Mouse (Mus musculus) MEL (cell line): ENCODE data around the gene Kmt2d. TPM values are rescaled to one million over a fixed set of nuclear protein-coding genes. Genes with fewer than 3 reads are reported as not detected.

Source experiments
- DNase-seq: peaks from one replicate; pipeline ENCODE4 v3.0.0; 2011; ENCODE audit warnings: low read depth, low spot score
- H3K27ac ChIP-seq: 2 replicates; pipeline ENCODE4 v1.5.1; 2012; ENCODE audit warnings: low read depth, mild to moderate bottlenecking, control low read depth, low read length, moderate library complexity; ENCODE audit not compliant: control insufficient read depth
- H3K27me3 ChIP-seq, 2 experiments: fragments of 150-350 bp in 1 of 2; sonication (generic) in 1 of 2; 2 replicates each; pipeline ENCODE4 v1.6.1; 2012; ENCODE audit warnings: low read length in 2 of 2, mild to moderate bottlenecking in 2 of 2, improper control_type of control experiment in 1 of 2, moderate library complexity in 1 of 2; ENCODE audit not compliant: insufficient read depth in 2 of 2, control insufficient read depth in 1 of 2
- H3K36me3 ChIP-seq, 2 experiments: 2 replicates each; pipeline ENCODE4 v1.6.1; 2012 to 2014; ENCODE audit warnings: low read length in 2 of 2, improper control_type of control experiment in 1 of 2, inconsistent platforms in 1 of 2, mild to moderate bottlenecking in 1 of 2; ENCODE audit not compliant: insufficient read depth in 2 of 2, control insufficient read depth in 1 of 2
- H3K4me1 ChIP-seq, 2 experiments: fragments of 150-350 bp in 1 of 2; sonication (generic) in 1 of 2; 2 replicates each; pipeline ENCODE4 v1.6.1; 2012; ENCODE audit warnings: low read length in 2 of 2, improper control_type of control experiment in 1 of 2, mild to moderate bottlenecking in 1 of 2; ENCODE audit not compliant: insufficient read depth in 2 of 2, control insufficient read depth in 1 of 2
- H3K4me3 ChIP-seq, 2 experiments: fragments of 150-350 bp in 1 of 2; sonication (generic) in 1 of 2; 2 replicates each; pipeline ENCODE4 v1.5.1; 2012; ENCODE audit warnings: low read depth in 2 of 2, low read length in 2 of 2, mild to moderate bottlenecking in 2 of 2, moderate library complexity in 2 of 2, control low read depth in 1 of 2, improper control_type of control experiment in 1 of 2; ENCODE audit not compliant: control insufficient read depth in 1 of 2, insufficient read depth in 1 of 2
- H3K79me2 ChIP-seq: 2 replicates; pipeline ENCODE4 v1.6.1; 2012; ENCODE audit warnings: mild to moderate bottlenecking, low read length, moderate library complexity; ENCODE audit not compliant: control insufficient read depth, poor library complexity, insufficient read depth
- H3K9ac ChIP-seq: 2 replicates; pipeline ENCODE4 v1.6.1; 2012; ENCODE audit warnings: low read depth, mild to moderate bottlenecking, control low read depth, low read length, moderate library complexity; ENCODE audit not compliant: control insufficient read depth, poor library complexity, severe bottlenecking
- H3K9me3 ChIP-seq: fragments of 150-350 bp; sonication (generic); replicated peaks from 2 replicates; pipeline ENCODE4 v1.6.1; 2012; ENCODE audit warnings: mild to moderate bottlenecking, low read length, improper control_type of control experiment, moderate library complexity; ENCODE audit not compliant: insufficient read depth
- BHLHE40 ChIP-seq: IDR thresholded peaks from 2 replicates; pipeline ENCODE4 v1.6.1; 2012; ENCODE audit warnings: low read depth, mild to moderate bottlenecking, inconsistent platforms, low read length, improper control_type of control experiment, borderline replicate concordance
- CTCF ChIP-seq, 3 experiments: IDR thresholded peaks in 2 of 3; conservative IDR thresholded peaks in 1 of 3; 2 replicates each; pipeline ENCODE4 v1.5.1; 2011 to 2012; ENCODE audit warnings: low read length in 3 of 3, low read depth in 2 of 3, mild to moderate bottlenecking in 2 of 3, improper control_type of control experiment in 1 of 3, inconsistent platforms in 1 of 3, mixed read lengths in 1 of 3, moderate library complexity in 1 of 3; ENCODE audit not compliant: control insufficient read depth in 1 of 3, insufficient read depth in 1 of 3, poor library complexity in 1 of 3, severe bottlenecking in 1 of 3
- E2F4 ChIP-seq: IDR thresholded peaks from 2 replicates; pipeline ENCODE4 v1.6.1; 2011; ENCODE audit warnings: low read depth, low read length, improper control_type of control experiment, borderline replicate concordance
- ELF1 ChIP-seq: IDR thresholded peaks from 2 replicates; pipeline ENCODE4 v1.6.1; 2014; ENCODE audit warnings: low read depth, mild to moderate bottlenecking, inconsistent platforms, low read length, improper control_type of control experiment, moderate library complexity
- EP300 ChIP-seq, 2 experiments: IDR thresholded peaks; 2 replicates each; pipeline ENCODE4 v1.6.1; 2011; ENCODE audit warnings: improper control_type of control experiment in 2 of 2, low read length in 2 of 2, low read depth in 1 of 2, mild to moderate bottlenecking in 1 of 2
- ETS1 ChIP-seq: IDR thresholded peaks from 2 replicates; pipeline ENCODE4 v1.6.1; 2012; ENCODE audit warnings: low read depth, mild to moderate bottlenecking, inconsistent platforms, low read length, improper control_type of control experiment, moderate library complexity
- GATA1 ChIP-seq: IDR thresholded peaks from 2 replicates; pipeline ENCODE4 v1.6.1; 2011; ENCODE audit warnings: low read depth, low read length, improper control_type of control experiment
- HCFC1 ChIP-seq: IDR thresholded peaks from 2 replicates; pipeline ENCODE4 v1.6.1; 2012; ENCODE audit warnings: low read depth, mild to moderate bottlenecking, inconsistent platforms, low read length, improper control_type of control experiment, moderate library complexity
- JUND ChIP-seq: IDR thresholded peaks from 2 replicates; pipeline ENCODE4 v1.6.1; 2011; ENCODE audit warnings: low read depth, mild to moderate bottlenecking, improper control_type of control experiment, low read length
- KAT2A ChIP-seq: conservative IDR thresholded peaks from 2 replicates; pipeline ENCODE4 v1.6.1; 2012; ENCODE audit warnings: low read depth, low read length, improper control_type of control experiment, inconsistent platforms
- MAFK ChIP-seq: IDR thresholded peaks from 2 replicates; pipeline ENCODE4 v1.6.1; 2011; ENCODE audit warnings: low read depth, mild to moderate bottlenecking, low read length, improper control_type of control experiment, borderline replicate concordance
- MAX ChIP-seq: IDR thresholded peaks from 2 replicates; pipeline ENCODE4 v1.6.1; 2011; ENCODE audit warnings: low read length, improper control_type of control experiment
- MAZ ChIP-seq: IDR thresholded peaks from 2 replicates; pipeline ENCODE4 v1.6.1; 2012; ENCODE audit warnings: low read depth, mild to moderate bottlenecking, inconsistent platforms, low read length, improper control_type of control experiment
- MEF2A ChIP-seq: IDR thresholded peaks from 2 replicates; pipeline ENCODE4 v1.6.1; 2014; ENCODE audit warnings: low read depth, mild to moderate bottlenecking, inconsistent platforms, low read length, improper control_type of control experiment; ENCODE audit not compliant: poor library complexity, insufficient replicate concordance, severe bottlenecking; ENCODE audit errors: extremely low read depth
- MYB ChIP-seq: IDR thresholded peaks from 2 replicates; pipeline ENCODE4 v1.6.1; 2011; ENCODE audit warnings: mild to moderate bottlenecking, low read depth, low read length, improper control_type of control experiment
- MYC ChIP-seq: IDR thresholded peaks from 2 replicates; pipeline ENCODE4 v1.6.1; 2011; ENCODE audit warnings: low read depth, mild to moderate bottlenecking, low read length, improper control_type of control experiment, moderate library complexity
- NELFE ChIP-seq: IDR thresholded peaks from 2 replicates; pipeline ENCODE4 v1.6.1; 2011; ENCODE audit warnings: low read depth, low read length, improper control_type of control experiment
- NRF1 ChIP-seq: IDR thresholded peaks from 2 replicates; pipeline ENCODE4 v1.6.1; 2014; ENCODE audit warnings: low read depth, mild to moderate bottlenecking, inconsistent platforms, low read length, improper control_type of control experiment, moderate library complexity; ENCODE audit not compliant: poor library complexity, insufficient read depth, severe bottlenecking
- POLR2A ChIP-seq, 2 experiments: IDR thresholded peaks; 2 replicates each; pipeline ENCODE4 v1.6.1; 2011 to 2012; ENCODE audit warnings: low read length in 2 of 2, mild to moderate bottlenecking in 2 of 2, control low read depth in 1 of 2, improper control_type of control experiment in 1 of 2, low read depth in 1 of 2, moderate library complexity in 1 of 2; ENCODE audit not compliant: control insufficient read depth in 1 of 2, insufficient read depth in 1 of 2, poor library complexity in 1 of 2
- POLR2AphosphoS2 ChIP-seq: IDR thresholded peaks from 2 replicates; pipeline ENCODE4 v1.6.1; 2011; ENCODE audit warnings: low read length, improper control_type of control experiment
- POLR2AphosphoS5 ChIP-seq: IDR thresholded peaks from 2 replicates; pipeline ENCODE4 v1.6.1; 2012; ENCODE audit warnings: low read depth, borderline replicate concordance, mild to moderate bottlenecking, inconsistent platforms, low read length, moderate library complexity, mixed read lengths
- RAD21 ChIP-seq: IDR thresholded peaks from 2 replicates; pipeline ENCODE4 v1.6.1; 2011; ENCODE audit warnings: mild to moderate bottlenecking, low read depth, low read length, improper control_type of control experiment
- RCOR1 ChIP-seq: IDR thresholded peaks from 2 replicates; pipeline ENCODE4 v1.6.1; 2012; ENCODE audit warnings: low read depth, mild to moderate bottlenecking, inconsistent platforms, low read length, improper control_type of control experiment
- SIN3A ChIP-seq: IDR thresholded peaks from 2 replicates; pipeline ENCODE4 v1.6.1; 2012; ENCODE audit warnings: low read length, improper control_type of control experiment, inconsistent platforms
- SMC3 ChIP-seq: IDR thresholded peaks from 2 replicates; pipeline ENCODE4 v1.6.1; 2011; ENCODE audit warnings: low read depth, low read length, improper control_type of control experiment
- TAL1 ChIP-seq: IDR thresholded peaks from 2 replicates; pipeline ENCODE4 v1.6.1; 2012; ENCODE audit warnings: mild to moderate bottlenecking, inconsistent platforms, low read length, moderate library complexity, mixed read lengths
- TBP ChIP-seq: IDR thresholded peaks from 2 replicates; pipeline ENCODE4 v1.8.0; 2011; ENCODE audit warnings: low read depth, low read length, improper control_type of control experiment
- TCF12 ChIP-seq: IDR thresholded peaks from 2 replicates; pipeline ENCODE4 v1.6.1; 2014; ENCODE audit warnings: low read depth, mild to moderate bottlenecking, inconsistent platforms, low read length, improper control_type of control experiment, moderate library complexity
- UBTF ChIP-seq: IDR thresholded peaks from 2 replicates; pipeline ENCODE4 v1.6.1; 2012; ENCODE audit warnings: low read depth, mild to moderate bottlenecking, inconsistent platforms, low read length, improper control_type of control experiment, moderate library complexity, borderline replicate concordance; ENCODE audit not compliant: insufficient read depth
- USF1 ChIP-seq: IDR thresholded peaks from 2 replicates; pipeline ENCODE4 v1.6.1; 2014; ENCODE audit warnings: low read depth, mild to moderate bottlenecking, inconsistent platforms, low read length, improper control_type of control experiment, moderate library complexity
- USF2 ChIP-seq, 2 experiments: IDR thresholded peaks; 2 replicates each; pipeline ENCODE4 v1.6.1; 2011 to 2012; ENCODE audit warnings: improper control_type of control experiment in 2 of 2, low read length in 2 of 2, borderline replicate concordance in 1 of 2, inconsistent platforms in 1 of 2, low read depth in 1 of 2, mild to moderate bottlenecking in 1 of 2; ENCODE audit not compliant: insufficient read depth in 1 of 2
- ZC3H11A ChIP-seq: IDR thresholded peaks from 2 replicates; pipeline ENCODE4 v1.6.1; 2012; ENCODE audit warnings: low read depth, mild to moderate bottlenecking, inconsistent platforms, low read length, improper control_type of control experiment
- ZMIZ1 ChIP-seq: IDR thresholded peaks from 2 replicates; pipeline ENCODE4 v1.6.1; 2012; ENCODE audit warnings: low read depth, mild to moderate bottlenecking, inconsistent platforms, low read length, improper control_type of control experiment, moderate library complexity
- ZNF384 ChIP-seq: IDR thresholded peaks from 2 replicates; pipeline ENCODE4 v1.6.1; 2012; ENCODE audit warnings: low read depth, mild to moderate bottlenecking, inconsistent platforms, low read length, improper control_type of control experiment
- polyA plus RNA-seq, 2 experiments: library from polyadenylated mRNA; stranded (reverse) in 1 of 2; unstranded in 1 of 2; fragments of >175 nt in 1 of 2; fragments of >200 nt in 1 of 2; gene quantifications; 2 replicates each; pipeline versions ENCODE4 v1.2.1 to v1.2.4; 2012; ENCODE audit warnings: low replicate concordance in 2 of 2, low read depth in 1 of 2; ENCODE audit not compliant: insufficient read length in 2 of 2, insufficient read depth in 1 of 2, missing spikeins in 1 of 2
- total RNA-seq: library from RNA; depleted of rRNA; stranded (reverse); fragments of 300-350 nt; gene quantifications from 2 replicates; pipeline ENCODE4 v1.2.3, GENCODE M21; 2012

Kmt2d gene
- total and polyA plus RNA-seq, 3 experiments = 12.5 to 47.7 (median 42.0) TPM

DNA sequence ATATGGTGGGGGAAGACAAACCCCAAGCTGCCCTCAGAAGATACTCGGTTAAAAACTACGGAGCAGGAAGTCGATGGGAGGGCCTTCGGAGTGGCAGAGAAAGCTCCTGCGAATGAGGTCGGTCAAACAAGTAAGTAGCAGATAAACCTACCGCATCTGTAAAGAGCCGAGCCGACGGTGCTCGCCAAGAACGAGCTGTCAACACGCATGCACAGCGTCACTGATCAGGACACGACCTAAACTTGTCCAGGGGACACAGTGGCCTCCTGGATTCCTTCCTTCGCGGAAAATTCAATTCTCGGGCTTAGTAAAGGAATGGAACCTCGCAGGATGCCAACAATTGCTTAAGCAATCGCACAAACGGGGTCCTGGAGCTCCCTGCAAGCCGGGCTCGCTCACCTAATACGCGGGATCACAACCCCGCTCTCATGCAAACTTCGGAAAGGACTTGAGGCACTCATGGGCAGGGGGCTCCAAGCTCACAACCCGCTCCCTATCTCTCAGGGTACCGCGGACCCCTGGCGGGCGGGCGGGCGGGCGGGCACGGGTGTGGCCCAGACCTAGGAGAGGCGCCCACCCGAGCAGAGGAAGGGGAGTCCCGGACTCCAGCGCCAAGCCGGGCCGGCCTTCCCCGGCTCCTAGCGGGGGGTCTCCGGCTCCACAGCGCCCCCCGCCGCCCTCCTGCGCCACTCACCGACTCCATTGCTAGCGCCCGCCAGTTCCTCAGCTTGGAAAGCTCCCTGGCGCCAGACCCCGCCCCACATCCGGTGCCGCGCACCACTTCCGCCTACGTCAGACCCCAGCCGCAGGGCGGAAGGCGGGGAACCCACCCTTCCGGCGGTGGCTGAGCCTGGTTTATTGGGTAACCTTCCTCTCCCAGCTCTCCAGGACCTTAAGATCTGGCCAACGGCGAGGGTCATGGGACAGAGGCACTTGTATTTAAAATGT lies 40.0 kb downstream of the Kmt2d start, which contains the start of gene Prkag1:
Gene Prkag1, minus strand, starts transcription at position 786 of the 948 bp plus-strand sequence.
- H3K9me3 ChIP-seq = no peaks in the 10 kb centered on the region
- H3K4me3 ChIP-seq = peak within 1 kb of the TSS; percentile 75 to 85
- H3K27ac ChIP-seq = peak within 1 kb of the TSS; percentile 97
- peak; percentile 99 for DNase-seq
- H3K27me3 ChIP-seq = no peaks in the 10 kb centered on the region
- H3K4me1 ChIP-seq = peaks cover 15 to 26% of the 10 kb centered on the region in 2 experiments
- H3K79me2 ChIP-seq = peaks cover 27% of the 10 kb centered on the region
- peaks cover 0 to 25% of the 10 kb centered on the region in 2 experiments; a peak in 2 of 4 replicates for H3K36me3 ChIP-seq
- peak within 1 kb of the TSS; percentile 82 for H3K9ac ChIP-seq
- no peak for TF ChIP-seq MAFK
- TF ChIP-seq KAT2A = peak; percentile 65; the same call in 1 of the 2 replicates
- peak; percentile 99; the same call in 1 of the 2 replicates for TF ChIP-seq POLR2AphosphoS2
- peak; percentile 94 for TF ChIP-seq TBP
- no peak for TF ChIP-seq SMC3
- TF ChIP-seq MEF2A = no peak
- peak in 2 of 3 experiments; percentile 73 to 88; a peak in 5 of 6 replicates for TF ChIP-seq CTCF (IDR thresholded peaks at IDR 0.05 in 2 of 3, conservative IDR thresholded peaks at IDR 0.05 in 1 of 3; ENCODE audit: control insufficient read depth in 1 of 3, insufficient read depth in 1 of 3, low read depth in 2 of 3, low read length in 3 of 3, poor library complexity in 1 of 3, severe bottlenecking in 1 of 3)
- peak; percentile 99 for TF ChIP-seq ELF1
- peak; percentile 96 for TF ChIP-seq MAZ
- TF ChIP-seq E2F4 = peak; percentile 74; the same call in 1 of the 2 replicates
- peak; percentile 58 for TF ChIP-seq RCOR1
- TF ChIP-seq BHLHE40 = no peak
- TF ChIP-seq EP300 (IDR thresholded peaks at IDR 0.05; ENCODE audit: low read depth in 1 of 2, low read length in 2 of 2) = peak in 1 of 2 experiments; percentile 53; a peak in 2 of 4 replicates
- TF ChIP-seq RAD21 = no peak
- 0 out of 2 replicates have a peak, but pooled peaks have one; percentile 71 for TF ChIP-seq POLR2AphosphoS5
- TF ChIP-seq SIN3A = peak; percentile 85
- TF ChIP-seq TCF12 = peak; percentile 83
- TF ChIP-seq NELFE = peak; percentile 98
- peak; percentile 89 for TF ChIP-seq HCFC1
- TF ChIP-seq USF1 = no peak
- no peak for TF ChIP-seq USF2 (IDR thresholded peaks at IDR 0.05; ENCODE audit: borderline replicate concordance in 1 of 2, insufficient read depth in 1 of 2, low read depth in 1 of 2, low read length in 2 of 2)
- peak; percentile 70 to 91; a peak in 3 of 4 replicates for TF ChIP-seq POLR2A (IDR thresholded peaks at IDR 0.05; ENCODE audit: control insufficient read depth in 1 of 2, insufficient read depth in 1 of 2, low read depth in 1 of 2, low read length in 2 of 2, poor library complexity in 1 of 2)
- peak; percentile 64 for TF ChIP-seq NRF1
- peak; percentile 99 for TF ChIP-seq ZMIZ1
- no peak for TF ChIP-seq ZC3H11A
- TF ChIP-seq UBTF = no peak
- TF ChIP-seq JUND = no peak
- TF ChIP-seq MYB = no peak
- peak; percentile 75 for TF ChIP-seq MAX
- TF ChIP-seq ZNF384 = no peak; the same call in 1 of the 2 replicates
- peak; percentile 56; the same call in 1 of the 2 replicates for TF ChIP-seq MYC
- peak; percentile 79 for TF ChIP-seq ETS1
- TF ChIP-seq TAL1 = peak; percentile 57
- peak; percentile 70 for TF ChIP-seq GATA1
